Mouse (Mus musculus): ENCODE measurements around the gene Cyp11a1.

DNA sequence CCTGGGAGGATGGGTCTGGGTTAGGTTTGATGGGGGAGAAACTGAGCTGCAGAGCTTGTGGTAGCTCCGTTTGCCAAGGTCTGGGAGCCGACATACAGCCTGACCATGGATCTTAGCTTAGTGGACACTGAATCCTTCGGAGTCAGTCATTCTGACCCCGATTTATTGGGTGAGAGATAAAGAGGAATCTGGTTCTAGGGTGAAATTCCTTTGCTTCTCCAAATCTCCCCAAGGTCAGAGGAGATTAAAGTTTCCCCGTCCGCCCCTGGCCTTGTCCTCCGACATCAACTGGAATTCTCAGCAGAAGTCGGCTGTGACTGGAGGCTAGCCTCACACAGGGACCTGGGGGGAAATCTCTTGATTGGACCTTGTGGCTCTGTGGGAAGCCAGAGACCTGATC lies 5.3 kb downstream of the Cyp11a1 start:
- TF ChIP-seq CTCF (IDR thresholded peaks at IDR 0.05; ENCODE audit: extremely low read depth, insufficient read depth, insufficient read length, insufficient replicate concordance), result no peak
- TF ChIP-seq POLR2A (IDR thresholded peaks at IDR 0.05; ENCODE audit: low read depth, low read length), result no peak
